Mouse (Mus musculus) MEL (cell line): Measurements from ENCODE around the gene Tmem231. TPM values are rescaled to one million over a fixed set of nuclear protein-coding genes. Genes with fewer than 3 reads are reported as not detected.

ENCODE experiments used
- DNase-seq: peaks from one replicate; pipeline ENCODE4 v3.0.0; 2011; ENCODE audit warnings: low read depth, low spot score
- H3K27ac ChIP-seq: 2 replicates; pipeline ENCODE4 v1.5.1; 2012; ENCODE audit warnings: low read depth, mild to moderate bottlenecking, control low read depth, low read length, moderate library complexity; ENCODE audit not compliant: control insufficient read depth
- H3K27me3 ChIP-seq, 2 experiments: fragments of 150-350 bp in 1 of 2; sonication (generic) in 1 of 2; 2 replicates each; pipeline ENCODE4 v1.6.1; 2012; ENCODE audit warnings: low read length in 2 of 2, mild to moderate bottlenecking in 2 of 2, improper control_type of control experiment in 1 of 2, moderate library complexity in 1 of 2; ENCODE audit not compliant: insufficient read depth in 2 of 2, control insufficient read depth in 1 of 2
- H3K36me3 ChIP-seq, 2 experiments: 2 replicates each; pipeline ENCODE4 v1.6.1; 2012 to 2014; ENCODE audit warnings: low read length in 2 of 2, improper control_type of control experiment in 1 of 2, inconsistent platforms in 1 of 2, mild to moderate bottlenecking in 1 of 2; ENCODE audit not compliant: insufficient read depth in 2 of 2, control insufficient read depth in 1 of 2
- H3K4me1 ChIP-seq, 2 experiments: fragments of 150-350 bp in 1 of 2; sonication (generic) in 1 of 2; 2 replicates each; pipeline ENCODE4 v1.6.1; 2012; ENCODE audit warnings: low read length in 2 of 2, improper control_type of control experiment in 1 of 2, mild to moderate bottlenecking in 1 of 2; ENCODE audit not compliant: insufficient read depth in 2 of 2, control insufficient read depth in 1 of 2
- H3K4me3 ChIP-seq, 2 experiments: fragments of 150-350 bp in 1 of 2; sonication (generic) in 1 of 2; 2 replicates each; pipeline ENCODE4 v1.5.1; 2012; ENCODE audit warnings: low read depth in 2 of 2, low read length in 2 of 2, mild to moderate bottlenecking in 2 of 2, moderate library complexity in 2 of 2, control low read depth in 1 of 2, improper control_type of control experiment in 1 of 2; ENCODE audit not compliant: control insufficient read depth in 1 of 2, insufficient read depth in 1 of 2
- H3K79me2 ChIP-seq: 2 replicates; pipeline ENCODE4 v1.6.1; 2012; ENCODE audit warnings: mild to moderate bottlenecking, low read length, moderate library complexity; ENCODE audit not compliant: control insufficient read depth, poor library complexity, insufficient read depth
- H3K9ac ChIP-seq: 2 replicates; pipeline ENCODE4 v1.6.1; 2012; ENCODE audit warnings: low read depth, mild to moderate bottlenecking, control low read depth, low read length, moderate library complexity; ENCODE audit not compliant: control insufficient read depth, poor library complexity, severe bottlenecking
- H3K9me3 ChIP-seq: fragments of 150-350 bp; sonication (generic); replicated peaks from 2 replicates; pipeline ENCODE4 v1.6.1; 2012; ENCODE audit warnings: mild to moderate bottlenecking, low read length, improper control_type of control experiment, moderate library complexity; ENCODE audit not compliant: insufficient read depth
- BHLHE40 ChIP-seq: IDR thresholded peaks from 2 replicates; pipeline ENCODE4 v1.6.1; 2012; ENCODE audit warnings: low read depth, mild to moderate bottlenecking, inconsistent platforms, low read length, improper control_type of control experiment, borderline replicate concordance
- CHD1 ChIP-seq: IDR thresholded peaks from 2 replicates; pipeline ENCODE4 v1.6.1; 2012; ENCODE audit warnings: low read depth, mild to moderate bottlenecking, inconsistent platforms, low read length, improper control_type of control experiment
- CHD2 ChIP-seq: IDR thresholded peaks from 2 replicates; pipeline ENCODE4 v1.6.1; 2011; ENCODE audit warnings: low read length, improper control_type of control experiment
- CTCF ChIP-seq, 3 experiments: IDR thresholded peaks in 2 of 3; conservative IDR thresholded peaks in 1 of 3; 2 replicates each; pipeline ENCODE4 v1.5.1; 2011 to 2012; ENCODE audit warnings: low read length in 3 of 3, low read depth in 2 of 3, mild to moderate bottlenecking in 2 of 3, improper control_type of control experiment in 1 of 3, inconsistent platforms in 1 of 3, mixed read lengths in 1 of 3, moderate library complexity in 1 of 3; ENCODE audit not compliant: control insufficient read depth in 1 of 3, insufficient read depth in 1 of 3, poor library complexity in 1 of 3, severe bottlenecking in 1 of 3
- E2F4 ChIP-seq: IDR thresholded peaks from 2 replicates; pipeline ENCODE4 v1.6.1; 2011; ENCODE audit warnings: low read depth, low read length, improper control_type of control experiment, borderline replicate concordance
- ELF1 ChIP-seq: IDR thresholded peaks from 2 replicates; pipeline ENCODE4 v1.6.1; 2014; ENCODE audit warnings: low read depth, mild to moderate bottlenecking, inconsistent platforms, low read length, improper control_type of control experiment, moderate library complexity
- EP300 ChIP-seq, 2 experiments: IDR thresholded peaks; 2 replicates each; pipeline ENCODE4 v1.6.1; 2011; ENCODE audit warnings: improper control_type of control experiment in 2 of 2, low read length in 2 of 2, low read depth in 1 of 2, mild to moderate bottlenecking in 1 of 2
- ETS1 ChIP-seq: IDR thresholded peaks from 2 replicates; pipeline ENCODE4 v1.6.1; 2012; ENCODE audit warnings: low read depth, mild to moderate bottlenecking, inconsistent platforms, low read length, improper control_type of control experiment, moderate library complexity
- GABPA ChIP-seq: IDR thresholded peaks from 2 replicates; pipeline ENCODE4 v1.6.1; 2012; ENCODE audit warnings: low read depth, mild to moderate bottlenecking, inconsistent platforms, low read length, improper control_type of control experiment, moderate library complexity
- GATA1 ChIP-seq: IDR thresholded peaks from 2 replicates; pipeline ENCODE4 v1.6.1; 2011; ENCODE audit warnings: low read depth, low read length, improper control_type of control experiment
- KAT2A ChIP-seq: conservative IDR thresholded peaks from 2 replicates; pipeline ENCODE4 v1.6.1; 2012; ENCODE audit warnings: low read depth, low read length, improper control_type of control experiment, inconsistent platforms
- MAFK ChIP-seq: IDR thresholded peaks from 2 replicates; pipeline ENCODE4 v1.6.1; 2011; ENCODE audit warnings: low read depth, mild to moderate bottlenecking, low read length, improper control_type of control experiment, borderline replicate concordance
- MAZ ChIP-seq: IDR thresholded peaks from 2 replicates; pipeline ENCODE4 v1.6.1; 2012; ENCODE audit warnings: low read depth, mild to moderate bottlenecking, inconsistent platforms, low read length, improper control_type of control experiment
- MYB ChIP-seq: IDR thresholded peaks from 2 replicates; pipeline ENCODE4 v1.6.1; 2011; ENCODE audit warnings: mild to moderate bottlenecking, low read depth, low read length, improper control_type of control experiment
- MYC ChIP-seq: IDR thresholded peaks from 2 replicates; pipeline ENCODE4 v1.6.1; 2011; ENCODE audit warnings: low read depth, mild to moderate bottlenecking, low read length, improper control_type of control experiment, moderate library complexity
- NELFE ChIP-seq: IDR thresholded peaks from 2 replicates; pipeline ENCODE4 v1.6.1; 2011; ENCODE audit warnings: low read depth, low read length, improper control_type of control experiment
- NRF1 ChIP-seq: IDR thresholded peaks from 2 replicates; pipeline ENCODE4 v1.6.1; 2014; ENCODE audit warnings: low read depth, mild to moderate bottlenecking, inconsistent platforms, low read length, improper control_type of control experiment, moderate library complexity; ENCODE audit not compliant: poor library complexity, insufficient read depth, severe bottlenecking
- POLR2A ChIP-seq, 2 experiments: IDR thresholded peaks; 2 replicates each; pipeline ENCODE4 v1.6.1; 2011 to 2012; ENCODE audit warnings: low read length in 2 of 2, mild to moderate bottlenecking in 2 of 2, control low read depth in 1 of 2, improper control_type of control experiment in 1 of 2, low read depth in 1 of 2, moderate library complexity in 1 of 2; ENCODE audit not compliant: control insufficient read depth in 1 of 2, insufficient read depth in 1 of 2, poor library complexity in 1 of 2
- POLR2AphosphoS2 ChIP-seq: IDR thresholded peaks from 2 replicates; pipeline ENCODE4 v1.6.1; 2011; ENCODE audit warnings: low read length, improper control_type of control experiment
- POLR2AphosphoS5 ChIP-seq: IDR thresholded peaks from 2 replicates; pipeline ENCODE4 v1.6.1; 2012; ENCODE audit warnings: low read depth, borderline replicate concordance, mild to moderate bottlenecking, inconsistent platforms, low read length, moderate library complexity, mixed read lengths
- RAD21 ChIP-seq: IDR thresholded peaks from 2 replicates; pipeline ENCODE4 v1.6.1; 2011; ENCODE audit warnings: mild to moderate bottlenecking, low read depth, low read length, improper control_type of control experiment
- SIN3A ChIP-seq: IDR thresholded peaks from 2 replicates; pipeline ENCODE4 v1.6.1; 2012; ENCODE audit warnings: low read length, improper control_type of control experiment, inconsistent platforms
- SMC3 ChIP-seq: IDR thresholded peaks from 2 replicates; pipeline ENCODE4 v1.6.1; 2011; ENCODE audit warnings: low read depth, low read length, improper control_type of control experiment
- TAL1 ChIP-seq: IDR thresholded peaks from 2 replicates; pipeline ENCODE4 v1.6.1; 2012; ENCODE audit warnings: mild to moderate bottlenecking, inconsistent platforms, low read length, moderate library complexity, mixed read lengths
- TBP ChIP-seq: IDR thresholded peaks from 2 replicates; pipeline ENCODE4 v1.8.0; 2011; ENCODE audit warnings: low read depth, low read length, improper control_type of control experiment
- TCF12 ChIP-seq: IDR thresholded peaks from 2 replicates; pipeline ENCODE4 v1.6.1; 2014; ENCODE audit warnings: low read depth, mild to moderate bottlenecking, inconsistent platforms, low read length, improper control_type of control experiment, moderate library complexity
- ZC3H11A ChIP-seq: IDR thresholded peaks from 2 replicates; pipeline ENCODE4 v1.6.1; 2012; ENCODE audit warnings: low read depth, mild to moderate bottlenecking, inconsistent platforms, low read length, improper control_type of control experiment
- polyA plus RNA-seq, 2 experiments: library from polyadenylated mRNA; stranded (reverse) in 1 of 2; unstranded in 1 of 2; fragments of >175 nt in 1 of 2; fragments of >200 nt in 1 of 2; gene quantifications; 2 replicates each; pipeline versions ENCODE4 v1.2.1 to v1.2.4; 2012; ENCODE audit warnings: low replicate concordance in 2 of 2, low read depth in 1 of 2; ENCODE audit not compliant: insufficient read length in 2 of 2, insufficient read depth in 1 of 2, missing spikeins in 1 of 2
- total RNA-seq: library from RNA; depleted of rRNA; stranded (reverse); fragments of 300-350 nt; gene quantifications from 2 replicates; pipeline ENCODE4 v1.2.3, GENCODE M21; 2012

Gene Tmem231
- total and polyA plus RNA-seq, 3 experiments = 0.85 to 2.5 TPM; not detected in 1

- peaks cover 0 to 4% of the 10 kb centered on the region in 2 experiments; a peak in 1 of 4 replicates for H3K36me3 ChIP-seq
- no peak overlapping the region for H3K9ac ChIP-seq
- H3K79me2 ChIP-seq = no peaks in the 10 kb centered on the region
- TF ChIP-seq CHD2 = no peak
- TF ChIP-seq ETS1 = no peak
- no peak for TF ChIP-seq GATA1
- no peak for TF ChIP-seq KAT2A
- no peak for TF ChIP-seq GABPA
- no peak for TF ChIP-seq TAL1
- TF ChIP-seq POLR2AphosphoS5 = no peak
- no peak for TF ChIP-seq MAFK
- no peak for TF ChIP-seq MYB
- TF ChIP-seq TCF12 = no peak
- no peak for TF ChIP-seq NELFE
- TF ChIP-seq BHLHE40 = no peak
- TF ChIP-seq MYC = no peak
- TF ChIP-seq TBP = no peak
- no peak for TF ChIP-seq POLR2AphosphoS2
- DNase-seq = no peak
- H3K9me3 ChIP-seq = no peaks in the 10 kb centered on the region
- H3K4me3 ChIP-seq = no peak overlapping the region
- peaks cover 0 to 8% of the 10 kb centered on the region in 2 experiments; a peak in 2 of 4 replicates for H3K4me1 ChIP-seq
- no peaks in the 10 kb centered on the region for H3K27me3 ChIP-seq
- no peak overlapping the region for H3K27ac ChIP-seq
Measured at GRCm38 (mm10) chr8:111902080-111902479, 31.6 kb downstream of the Tmem231 start.

- Histone ChIP-seq H3K36me3 (peaks cover 0 to 2% of the 10 kb centered on the region in 2 experiments; a peak in 1 of 4 replicates), H3K27me3 (no peaks in the 10 kb centered on the region), H3K9me3 (no peaks in the 10 kb centered on the region), H3K9ac (no peak overlapping the region), H3K4me3 (no peak overlapping the region), H3K4me1 (peaks cover 0 to 8% of the 10 kb centered on the region in 2 experiments; a peak in 2 of 4 replicates), H3K79me2 (no peaks in the 10 kb centered on the region), H3K27ac (no peak overlapping the region)
- TF ChIP-seq NRF1 = no peak
- DNase-seq = no peak
Measured at GRCm38 (mm10) chr8:111898586-111898985, 35.1 kb downstream of the Tmem231 start.

- Histone ChIP-seq H3K27ac (no peak overlapping the region), H3K36me3 (peaks cover 0 to 2% of the 10 kb centered on the region in 2 experiments; a peak in 1 of 4 replicates), H3K4me3 (no peak overlapping the region), H3K79me2 (no peaks in the 10 kb centered on the region), H3K9ac (no peak overlapping the region), H3K27me3 (no peaks in the 10 kb centered on the region), H3K4me1 (no peaks in the 10 kb centered on the region), H3K9me3 (no peaks in the 10 kb centered on the region)
- peak; percentile 54 for DNase-seq
- no peak for TF ChIP-seq E2F4
- TF ChIP-seq EP300 (IDR thresholded peaks at IDR 0.05; ENCODE audit: low read depth in 1 of 2, low read length in 2 of 2) = no peak
- TF ChIP-seq MYB = no peak
- TF ChIP-seq POLR2A (IDR thresholded peaks at IDR 0.05; ENCODE audit: control insufficient read depth in 1 of 2, insufficient read depth in 1 of 2, low read depth in 1 of 2, low read length in 2 of 2, poor library complexity in 1 of 2) = no peak
- no peak for TF ChIP-seq MAZ
- TF ChIP-seq KAT2A = no peak
- no peak for TF ChIP-seq SIN3A
- no peak for TF ChIP-seq BHLHE40
- no peak for TF ChIP-seq NELFE
- TF ChIP-seq TCF12 = no peak
- no peak for TF ChIP-seq CHD1
- peak; percentile 66 to 76 (median 67) for TF ChIP-seq CTCF (IDR thresholded peaks at IDR 0.05 in 2 of 3, conservative IDR thresholded peaks at IDR 0.05 in 1 of 3; ENCODE audit: control insufficient read depth in 1 of 3, insufficient read depth in 1 of 3, low read depth in 2 of 3, low read length in 3 of 3, poor library complexity in 1 of 3, severe bottlenecking in 1 of 3)
- TF ChIP-seq SMC3 = peak; percentile 54
- peak; percentile 72 for TF ChIP-seq RAD21
- TF ChIP-seq ZC3H11A = peak; percentile 36; the same call in 1 of the 2 replicates
- no peak for TF ChIP-seq TBP
- TF ChIP-seq ELF1 = no peak
- TF ChIP-seq CHD2 = no peak
- TF ChIP-seq GABPA = no peak
Measured at GRCm38 (mm10) chr8:111894955-111895354, 38.7 kb downstream of the Tmem231 start.
